Mouse (Mus musculus) neural tube, embryonic 14.5 days (tissue): ENCODE data around the gene Ppp1r13b. TPM values are rescaled to one million over a fixed set of nuclear protein-coding genes. Genes with fewer than 3 reads are reported as not detected.

Experiments
- ATAC-seq: fragments of 200-750 bp; cut with Nextera tagmentation; 2 replicates; pipeline ENCODE4 v1.8.0; 2017; ENCODE audit warnings: low read depth, mild to moderate bottlenecking, moderate TSS enrichment, moderate library complexity
- H3K27ac ChIP-seq: fragments of 300-500 bp; sonication (generic); 2 replicates; pipeline ENCODE4 v1.5.1; 2014; ENCODE audit warnings: low read depth, mild to moderate bottlenecking, control low read depth, low read length, moderate library complexity, mixed read lengths
- H3K27me3 ChIP-seq: fragments of 300-500 bp; sonication (generic); 2 replicates; pipeline ENCODE4 v1.6.1; 2014; ENCODE audit warnings: low read length; ENCODE audit not compliant: control insufficient read depth, insufficient read depth
- H3K36me3 ChIP-seq: fragments of 300-500 bp; sonication (generic); 2 replicates; pipeline ENCODE4 v1.6.1; 2014; ENCODE audit warnings: low read length, mixed read lengths; ENCODE audit not compliant: control insufficient read depth, insufficient read depth
- H3K4me1 ChIP-seq: fragments of 300-500 bp; sonication (generic); 2 replicates; pipeline ENCODE4 v1.6.1; 2014; ENCODE audit warnings: low read length; ENCODE audit not compliant: control insufficient read depth, insufficient read depth
- H3K4me2 ChIP-seq: fragments of 300-500 bp; sonication (generic); 2 replicates; pipeline ENCODE4 v1.6.1; 2014; ENCODE audit warnings: mild to moderate bottlenecking, low read depth, low read length, control low read depth
- H3K4me3 ChIP-seq: fragments of 300-500 bp; sonication (generic); 2 replicates; pipeline ENCODE4 v1.5.1; 2014; ENCODE audit warnings: low read depth, low read length, control low read depth, mixed read lengths
- H3K9ac ChIP-seq: fragments of 300-500 bp; sonication (generic); replicated peaks from 2 replicates; pipeline ENCODE4 v1.6.1; 2014; ENCODE audit warnings: low read depth, mild to moderate bottlenecking, control low read depth, low read length, mixed read lengths
- H3K9me3 ChIP-seq: fragments of 300-500 bp; sonication (generic); 2 replicates; pipeline ENCODE4 v1.6.1; 2016; ENCODE audit warnings: low read length; ENCODE audit not compliant: control insufficient read depth
- WGBS: fragments of 180-500 bp; shearing (Covaris S2); extraction: QIAGEN DNeasy Blood & Tissue Kit; methylation state at CpG from one replicate; pipeline ENCODE4 v1.1.7; 2014; 5-methylcytosine and 5-hydroxymethylcytosine counted together
- polyA plus RNA-seq: library from polyadenylated mRNA; unstranded; fragments of >200 nt; fragmentation: Nextera tagmentation; extraction: Ambion mirVana; gene quantifications from 2 replicates; pipeline ENCODE4 v1.2.1, GENCODE M21; 2014

The Ppp1r13b gene
- polyA plus RNA-seq, 1 experiment from 2014 or later = 40.1 TPM

DNA sequence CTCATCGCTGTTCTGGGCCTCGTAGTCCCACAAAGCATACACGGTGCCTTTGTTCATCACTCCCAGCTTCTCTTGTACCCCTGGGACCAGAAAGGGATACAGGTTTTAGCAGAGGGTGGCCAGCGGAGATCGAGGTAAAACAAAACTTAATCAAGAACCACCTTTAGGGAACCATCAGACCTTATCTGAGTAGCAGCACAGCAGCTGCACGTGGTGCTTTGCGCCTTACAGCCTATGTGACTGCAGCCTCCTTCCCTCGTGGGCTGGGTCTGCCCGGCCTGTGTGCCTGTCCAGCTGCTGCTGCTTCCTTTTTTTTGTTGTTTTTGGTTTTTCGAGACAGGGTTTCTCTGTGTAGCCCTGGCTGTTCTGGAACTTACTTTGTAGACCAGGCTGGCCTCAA lies 77.5 kb downstream of the Ppp1r13b start:
- H3K27ac ChIP-seq = no peak overlapping the region
- H3K4me1 ChIP-seq = no peaks in the 10 kb centered on the region
- H3K9me3 ChIP-seq = no peaks in the 10 kb centered on the region
- no peak overlapping the region for H3K9ac ChIP-seq
- no peak overlapping the region for H3K4me3 ChIP-seq
- ATAC-seq = no peak
- no peaks in the 10 kb centered on the region for H3K27me3 ChIP-seq
- H3K4me2 ChIP-seq = no peak overlapping the region
- WGBS = 90% methylated on average over 10 of the region's 10 CpGs
- peaks cover 71% of the 10 kb centered on the region for H3K36me3 ChIP-seq

DNA sequence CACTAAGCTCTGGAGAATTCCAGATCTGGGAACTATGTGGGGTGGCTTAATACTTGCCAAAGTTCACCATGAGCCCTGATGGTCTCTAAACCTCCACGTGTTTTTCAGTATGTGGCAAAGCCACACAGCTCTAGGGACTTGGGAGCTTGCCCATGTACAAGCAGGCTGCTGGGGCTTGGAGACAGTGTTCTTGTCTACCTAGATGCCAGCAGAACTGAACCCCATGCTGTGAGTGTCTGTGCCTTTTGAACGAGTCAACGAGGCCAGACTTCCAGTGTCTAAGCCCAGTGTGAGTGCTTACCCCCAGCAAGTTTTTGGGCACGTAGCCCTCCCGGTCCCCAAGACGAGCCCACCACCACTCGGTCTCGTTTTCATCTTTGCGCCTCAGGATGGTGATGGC lies 78.0 kb downstream of the Ppp1r13b start:
- no peak overlapping the region for H3K4me3 ChIP-seq
- whole genome bisulfite sequencing = 84% methylated on average over 9 of the region's 9 CpGs
- no peak for ATAC-seq
- H3K9me3 ChIP-seq = no peaks in the 10 kb centered on the region
- H3K27me3 ChIP-seq = no peaks in the 10 kb centered on the region
- no peaks in the 10 kb centered on the region for H3K4me1 ChIP-seq
- peaks cover 75% of the 10 kb centered on the region for H3K36me3 ChIP-seq
- H3K9ac ChIP-seq = no peak overlapping the region
- H3K4me2 ChIP-seq = no peak overlapping the region
- H3K27ac ChIP-seq = no peak overlapping the region

DNA sequence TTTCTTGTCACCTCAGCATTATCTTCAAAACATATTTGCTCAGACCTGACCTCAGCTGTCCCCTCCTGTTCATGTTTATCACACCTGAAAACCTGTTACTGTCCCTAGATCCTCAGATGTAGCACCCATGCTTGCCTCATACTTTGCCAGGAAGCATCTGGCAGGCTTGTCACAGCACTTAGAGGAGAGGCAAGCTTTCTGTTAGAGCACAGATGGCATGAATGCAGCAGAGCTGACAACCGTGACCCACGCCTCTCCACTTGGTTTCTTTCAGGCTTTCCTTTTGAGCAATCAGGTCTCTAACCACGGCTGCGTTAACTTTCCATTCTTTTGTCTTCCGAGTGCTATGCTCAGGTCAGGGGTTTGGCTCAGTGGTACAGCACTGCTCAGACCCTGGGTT lies 78.5 kb downstream of the Ppp1r13b start:
- H3K36me3 ChIP-seq = peaks cover 79% of the 10 kb centered on the region
- no peaks in the 10 kb centered on the region for H3K27me3 ChIP-seq
- H3K9ac ChIP-seq = no peak overlapping the region
- H3K4me1 ChIP-seq = no peaks in the 10 kb centered on the region
- 44% methylated on average over 5 of the region's 5 CpGs for WGBS
- H3K9me3 ChIP-seq = no peaks in the 10 kb centered on the region
- no peak overlapping the region for H3K4me2 ChIP-seq
- no peak overlapping the region for H3K4me3 ChIP-seq
- no peak for ATAC-seq
- H3K27ac ChIP-seq = no peak overlapping the region

DNA sequence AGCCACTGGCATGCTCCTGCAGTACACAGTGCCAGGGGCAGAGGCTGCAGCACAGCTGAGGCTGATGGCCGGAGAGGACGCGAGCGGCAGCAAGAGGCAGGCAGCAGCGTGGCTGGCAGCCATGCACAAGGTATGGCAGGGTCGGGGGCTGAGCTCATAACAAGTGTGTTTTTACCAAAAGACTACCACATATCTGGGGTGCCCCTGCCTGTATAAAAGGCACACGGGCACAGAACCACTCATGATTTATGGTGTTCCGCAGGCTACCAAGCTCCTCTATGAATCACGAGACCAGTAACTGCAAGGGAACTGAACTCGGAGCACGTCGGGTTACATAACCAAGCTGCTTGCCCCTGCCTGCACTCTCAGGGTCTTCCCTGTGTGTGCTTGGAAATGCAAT lies 80.4 kb downstream of the Ppp1r13b start:
- Histone ChIP-seq H3K9me3 (no peaks in the 10 kb centered on the region), H3K36me3 (peaks cover 71% of the 10 kb centered on the region), H3K4me3 (no peak overlapping the region), H3K4me1 (no peaks in the 10 kb centered on the region), H3K27ac (no peak overlapping the region), H3K27me3 (no peaks in the 10 kb centered on the region), H3K9ac (no peak overlapping the region), H3K4me2 (no peak overlapping the region)
- WGBS = 89% methylated on average over 12 of the region's 12 CpGs
- ATAC-seq = no peak

DNA sequence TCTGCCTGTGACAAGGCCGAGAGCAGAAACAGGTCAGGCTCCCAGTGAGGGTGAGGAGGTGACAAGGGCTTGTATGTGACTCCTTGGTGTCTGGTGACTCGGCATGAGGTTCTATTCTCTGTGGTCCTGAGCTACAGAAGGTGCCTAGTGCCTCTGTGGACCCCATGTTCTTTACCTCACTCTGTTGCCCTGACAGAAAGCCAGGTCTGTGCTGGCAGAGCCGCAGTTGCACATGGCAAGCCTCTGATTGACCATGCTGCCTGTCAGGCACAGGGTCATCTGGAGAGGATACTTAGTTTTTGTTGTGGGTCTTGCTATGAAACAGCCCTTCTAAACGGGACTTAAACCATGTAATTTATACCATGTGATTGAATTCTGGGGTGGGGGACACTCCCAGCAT lies 86.0 kb downstream of the Ppp1r13b start:
- ATAC-seq = no peak
- peaks cover 25% of the 10 kb centered on the region for H3K36me3 ChIP-seq
- H3K4me2 ChIP-seq = no peak overlapping the region
- no peak overlapping the region for H3K4me3 ChIP-seq
- H3K9ac ChIP-seq = no peak overlapping the region
- no peak overlapping the region for H3K27ac ChIP-seq
- H3K27me3 ChIP-seq = no peaks in the 10 kb centered on the region
- H3K4me1 ChIP-seq = no peaks in the 10 kb centered on the region
- 72% methylated on average over 4 of the region's 4 CpGs for WGBS
- no peaks in the 10 kb centered on the region for H3K9me3 ChIP-seq

DNA sequence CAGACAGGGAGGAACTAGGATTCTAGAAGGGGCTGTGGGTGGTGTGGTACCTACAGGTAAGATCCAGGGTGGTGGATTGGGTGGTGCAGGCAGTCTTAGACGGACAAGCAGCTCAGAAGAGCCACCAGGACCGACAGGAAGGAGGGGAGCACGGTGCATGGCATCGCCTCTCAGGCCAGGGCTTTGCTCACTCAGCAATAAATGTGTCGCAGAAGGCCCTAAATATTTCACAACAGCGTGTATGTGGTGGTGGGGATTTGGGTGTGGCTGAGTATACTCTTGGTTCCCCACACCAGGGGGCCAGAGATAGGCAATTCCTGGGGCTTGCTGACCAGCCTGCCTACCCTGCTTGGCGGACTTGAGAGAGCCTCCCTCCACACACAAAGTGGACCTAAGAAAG lies 87.2 kb downstream of the Ppp1r13b start:
- no peak overlapping the region for H3K9ac ChIP-seq
- no peak overlapping the region for H3K4me3 ChIP-seq
- WGBS = 86% methylated on average over 7 of the region's 7 CpGs
- H3K36me3 ChIP-seq = peaks cover 19% of the 10 kb centered on the region; the same call in 1 of the 2 replicates
- ATAC-seq = no peak
- H3K27me3 ChIP-seq = no peaks in the 10 kb centered on the region
- no peak overlapping the region for H3K27ac ChIP-seq
- no peak overlapping the region for H3K4me2 ChIP-seq
- no peaks in the 10 kb centered on the region for H3K9me3 ChIP-seq
- H3K4me1 ChIP-seq = no peaks in the 10 kb centered on the region

DNA sequence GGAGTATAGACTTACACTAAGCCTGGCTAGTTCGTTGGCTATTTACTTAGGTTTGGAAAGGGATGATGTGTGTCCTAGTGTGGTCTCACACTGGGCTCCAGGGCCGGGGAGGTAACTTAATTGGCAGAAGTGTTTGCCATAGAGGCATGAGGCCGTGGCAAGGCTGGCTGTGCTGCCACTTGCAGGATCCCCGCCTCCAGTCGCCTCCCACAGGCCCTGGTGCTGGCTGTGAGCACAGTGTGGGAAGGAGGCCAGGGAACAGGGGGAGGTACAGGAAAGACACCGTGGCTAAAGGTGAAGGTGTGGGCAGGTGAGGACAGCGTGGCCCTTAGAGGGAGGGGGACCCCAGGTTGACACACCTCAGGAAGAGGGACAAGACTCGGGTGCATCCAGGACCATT lies 88.0 kb downstream of the Ppp1r13b start:
- no peaks in the 10 kb centered on the region for H3K9me3 ChIP-seq
- peaks cover 11% of the 10 kb centered on the region; the same call in 1 of the 2 replicates for H3K36me3 ChIP-seq
- no peak overlapping the region for H3K27ac ChIP-seq
- peaks cover 5% of the 10 kb centered on the region; the same call in 1 of the 2 replicates for H3K4me1 ChIP-seq
- ATAC-seq = no peak
- H3K4me3 ChIP-seq = no peak overlapping the region
- WGBS = 79% methylated on average over 8 of the region's 8 CpGs
- no peak overlapping the region for H3K9ac ChIP-seq
- H3K4me2 ChIP-seq = no peak overlapping the region
- H3K27me3 ChIP-seq = no peaks in the 10 kb centered on the region

DNA sequence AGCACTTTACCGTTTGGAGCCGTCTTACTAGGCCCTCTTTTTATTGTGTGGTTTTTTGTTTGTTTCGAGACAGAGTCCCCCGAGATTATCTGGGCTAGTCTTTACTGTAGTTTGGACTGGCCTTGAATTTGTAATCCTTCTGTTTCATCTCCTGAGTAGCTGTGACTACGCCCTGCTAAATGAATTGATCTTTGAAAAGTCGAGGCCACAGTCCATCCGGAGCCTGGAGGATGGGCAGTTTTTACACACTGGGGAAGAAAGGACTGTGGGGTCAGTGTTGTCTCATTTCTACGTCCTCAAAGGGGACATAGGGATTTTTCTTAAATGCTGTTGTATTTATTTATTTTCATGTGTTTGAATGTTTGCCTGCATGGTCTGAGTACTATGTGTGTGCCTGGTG lies 89.9 kb downstream of the Ppp1r13b start:
- Histone ChIP-seq H3K4me3 (no peak overlapping the region), H3K4me2 (no peak overlapping the region), H3K27ac (no peak overlapping the region), H3K27me3 (no peaks in the 10 kb centered on the region), H3K9me3 (no peaks in the 10 kb centered on the region), H3K36me3 (no peaks in the 10 kb centered on the region), H3K4me1 (peaks cover 12% of the 10 kb centered on the region; the same call in 1 of the 2 replicates), H3K9ac (no peak overlapping the region)
- 93% methylated on average over 8 of the region's 8 CpGs for WGBS
- ATAC-seq = no peak

DNA sequence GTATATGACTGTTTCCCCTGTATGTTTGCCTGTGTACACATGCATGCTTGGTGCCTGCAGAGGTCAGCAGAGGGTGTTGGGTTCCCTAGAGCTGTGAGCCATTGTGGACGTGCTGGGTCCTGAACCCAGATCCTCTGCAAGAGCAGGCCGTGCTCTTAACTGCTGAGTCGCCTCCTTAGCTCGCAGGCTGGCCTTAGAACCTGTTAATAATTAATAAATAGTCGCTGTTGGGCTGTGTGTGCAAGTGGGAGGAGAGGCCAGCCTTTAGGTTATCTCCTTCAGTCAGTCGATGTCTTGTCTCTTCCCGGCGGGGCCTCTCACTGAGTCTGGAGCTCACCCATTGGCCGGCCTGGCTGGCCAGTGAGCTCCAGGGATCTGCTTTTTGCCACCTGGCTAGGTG lies 90.9 kb downstream of the Ppp1r13b start:
- H3K4me2 ChIP-seq = no peak overlapping the region

More for the DNA sequence above, 90.9 kb downstream of the Ppp1r13b start:
- no peak overlapping the region for H3K27ac ChIP-seq
- H3K4me3 ChIP-seq = no peak overlapping the region
- no peaks in the 10 kb centered on the region for H3K27me3 ChIP-seq
- peaks cover 13% of the 10 kb centered on the region; the same call in 1 of the 2 replicates for H3K4me1 ChIP-seq
- no peak overlapping the region for H3K9ac ChIP-seq
- no peaks in the 10 kb centered on the region for H3K9me3 ChIP-seq
- no peak for ATAC-seq
- 67% methylated on average over 9 of the region's 9 CpGs for WGBS
- no peaks in the 10 kb centered on the region for H3K36me3 ChIP-seq
